Mouse (Mus musculus): ENCODE data around the gene Rnf115. TPM values are rescaled to one million over a fixed set of nuclear protein-coding genes. Genes with fewer than 3 reads are reported as not detected.

Rnf115 gene
- total RNA-seq (2014; rRNA removed; ENCODE audit: low replicate concordance) = 27.0 and 35.6 TPM in 2 replicates
- 29.0 and 30.0 TPM in 2 replicates for polyA plus RNA-seq (2015; fragmentation: Nextera tagmentation; extraction: Ambion mirVana)

- Histone ChIP-seq H3K27me3 (ENCODE audit: control insufficient read depth, insufficient read depth, low read length) (no peaks in the 10 kb centered on the region), H3K36me3 (replicated peaks; ENCODE audit: control insufficient read depth, insufficient read depth, low read length) (peaks cover 11% of the 10 kb centered on the region), H3K9me3 (replicated peaks; ENCODE audit: control insufficient read depth, low read length) (no peaks in the 10 kb centered on the region), H3K27ac (ENCODE audit: low read depth) (peak within 1 kb of the TSS; percentile 96), H3K4me2 (ENCODE audit: low read depth, low read length) (peak within 1 kb of the TSS; percentile 89), H3K4me1 (ENCODE audit: control insufficient read depth, insufficient read depth) (peaks cover 23% of the 10 kb centered on the region), H3K4me3 (ENCODE audit: low read depth, low read length) (peak within 1 kb of the TSS; percentile 99), H3K9ac (replicated peaks; ENCODE audit: low read depth, low read length) (peak within 1 kb of the TSS; percentile 96)
- peak; percentile 95 for DNase-seq (ENCODE audit: low spot score)
- TF ChIP-seq EP300 (IDR thresholded peaks at IDR 0.05; ENCODE audit: low read depth) (peak; percentile 78; the same call in 1 of the 2 replicates), CTCF (IDR thresholded peaks at IDR 0.05; ENCODE audit: low read depth) (no peak)
- WGBS = under 1% methylated on average over 45 of the region's 52 CpGs
- peak; percentile 99 for ATAC-seq (ENCODE audit: insufficient read depth, low read depth)
Observed at GRCm38 (mm10) chr3:96727343-96727827, at the start of gene Rnf115, which contains the start of gene Polr3c. Gene Rnf115 (plus strand): TSS chr3:96727664. Gene Polr3c (minus strand): TSS chr3:96727628.

GRCm38 (mm10) chr3:96678456-96678855 is 49.0 kb upstream of the Rnf115 start:
- TF ChIP-seq CTCF (IDR thresholded peaks at IDR 0.05; ENCODE audit: low read depth) (no peak), EP300 (IDR thresholded peaks at IDR 0.05; ENCODE audit: low read depth) (no peak)
- H3K27me3 ChIP-seq (ENCODE audit: control insufficient read depth, insufficient read depth, low read length) = peaks cover 14% of the 10 kb centered on the region
- WGBS = 61% methylated on average over 7 of the region's 7 CpGs
- H3K9ac ChIP-seq (replicated peaks; ENCODE audit: low read depth, low read length) = no peak overlapping the region
- ATAC-seq (ENCODE audit: insufficient read depth, low read depth) (no peak), DNase-seq (ENCODE audit: low spot score) (no peak)
- H3K36me3 ChIP-seq (replicated peaks; ENCODE audit: control insufficient read depth, insufficient read depth, low read length) = no peaks in the 10 kb centered on the region
- H3K9me3 ChIP-seq (replicated peaks; ENCODE audit: control insufficient read depth, low read length) = no peaks in the 10 kb centered on the region
- no peaks in the 10 kb centered on the region for H3K4me1 ChIP-seq (ENCODE audit: control insufficient read depth, insufficient read depth)
- H3K4me2 ChIP-seq (ENCODE audit: low read depth, low read length) = no peak overlapping the region
- no peak overlapping the region for H3K4me3 ChIP-seq (ENCODE audit: low read depth, low read length)
- no peak overlapping the region for H3K27ac ChIP-seq (ENCODE audit: low read depth)

- Histone ChIP-seq H3K4me1 (ENCODE audit: control insufficient read depth, insufficient read depth) (no peaks in the 10 kb centered on the region), H3K36me3 (replicated peaks; ENCODE audit: control insufficient read depth, insufficient read depth, low read length) (no peaks in the 10 kb centered on the region), H3K27ac (ENCODE audit: low read depth) (no peak overlapping the region), H3K9me3 (replicated peaks; ENCODE audit: control insufficient read depth, low read length) (no peaks in the 10 kb centered on the region), H3K4me3 (ENCODE audit: low read depth, low read length) (no peak overlapping the region), H3K9ac (replicated peaks; ENCODE audit: low read depth, low read length) (no peak overlapping the region), H3K27me3 (ENCODE audit: control insufficient read depth, insufficient read depth, low read length) (peaks cover 19% of the 10 kb centered on the region), H3K4me2 (ENCODE audit: low read depth, low read length) (no peak overlapping the region)
- DNase-seq (ENCODE audit: low spot score) (no peak), ATAC-seq (ENCODE audit: insufficient read depth, low read depth) (no peak)
- TF ChIP-seq CTCF (IDR thresholded peaks at IDR 0.05; ENCODE audit: low read depth) = no peak
- TF ChIP-seq EP300 (IDR thresholded peaks at IDR 0.05; ENCODE audit: low read depth) = no peak
- WGBS = 13% methylated on average over 5 of the region's 5 CpGs
Observed at GRCm38 (mm10) chr3:96679159-96679674, 48.2 kb upstream of the Rnf115 start.

GRCm38 (mm10) chr3:96680269-96680956 is 47.1 kb upstream of the Rnf115 start:
- Histone ChIP-seq H3K27me3 (ENCODE audit: control insufficient read depth, insufficient read depth, low read length) (peaks cover 29% of the 10 kb centered on the region), H3K4me2 (ENCODE audit: low read depth, low read length) (no peak overlapping the region), H3K9me3 (replicated peaks; ENCODE audit: control insufficient read depth, low read length) (no peaks in the 10 kb centered on the region), H3K27ac (ENCODE audit: low read depth) (no peak overlapping the region), H3K9ac (replicated peaks; ENCODE audit: low read depth, low read length) (no peak overlapping the region), H3K4me3 (ENCODE audit: low read depth, low read length) (no peak overlapping the region), H3K36me3 (replicated peaks; ENCODE audit: control insufficient read depth, insufficient read depth, low read length) (no peaks in the 10 kb centered on the region), H3K4me1 (ENCODE audit: control insufficient read depth, insufficient read depth) (no peaks in the 10 kb centered on the region)
- 31% methylated on average over 12 of the region's 12 CpGs for WGBS
- TF ChIP-seq EP300 (IDR thresholded peaks at IDR 0.05; ENCODE audit: low read depth) (no peak), CTCF (IDR thresholded peaks at IDR 0.05; ENCODE audit: low read depth) (no peak)
- no peak for DNase-seq (ENCODE audit: low spot score)
- no peak for ATAC-seq (ENCODE audit: insufficient read depth, low read depth)

- ATAC-seq (ENCODE audit: insufficient read depth, low read depth) = no peak
- Histone ChIP-seq H3K4me1 (ENCODE audit: control insufficient read depth, insufficient read depth) (no peaks in the 10 kb centered on the region), H3K9me3 (replicated peaks; ENCODE audit: control insufficient read depth, low read length) (no peaks in the 10 kb centered on the region), H3K27ac (ENCODE audit: low read depth) (no peak overlapping the region), H3K27me3 (ENCODE audit: control insufficient read depth, insufficient read depth, low read length) (peaks cover 35% of the 10 kb centered on the region), H3K36me3 (replicated peaks; ENCODE audit: control insufficient read depth, insufficient read depth, low read length) (no peaks in the 10 kb centered on the region), H3K9ac (replicated peaks; ENCODE audit: low read depth, low read length) (no peak overlapping the region), H3K4me2 (ENCODE audit: low read depth, low read length) (no peak overlapping the region), H3K4me3 (ENCODE audit: low read depth, low read length) (no peak overlapping the region)
- no peak for DNase-seq (ENCODE audit: low spot score)
- no peak for TF ChIP-seq EP300 (IDR thresholded peaks at IDR 0.05; ENCODE audit: low read depth)
- TF ChIP-seq CTCF (IDR thresholded peaks at IDR 0.05; ENCODE audit: low read depth) = no peak
- 93% methylated on average over 3 of the region's 3 CpGs for WGBS
Observed at GRCm38 (mm10) chr3:96683496-96683895, 44.0 kb upstream of the Rnf115 start.
